9 mouse cellular contexts compared by ENCODE assay signal in the genomic region with DNA sequence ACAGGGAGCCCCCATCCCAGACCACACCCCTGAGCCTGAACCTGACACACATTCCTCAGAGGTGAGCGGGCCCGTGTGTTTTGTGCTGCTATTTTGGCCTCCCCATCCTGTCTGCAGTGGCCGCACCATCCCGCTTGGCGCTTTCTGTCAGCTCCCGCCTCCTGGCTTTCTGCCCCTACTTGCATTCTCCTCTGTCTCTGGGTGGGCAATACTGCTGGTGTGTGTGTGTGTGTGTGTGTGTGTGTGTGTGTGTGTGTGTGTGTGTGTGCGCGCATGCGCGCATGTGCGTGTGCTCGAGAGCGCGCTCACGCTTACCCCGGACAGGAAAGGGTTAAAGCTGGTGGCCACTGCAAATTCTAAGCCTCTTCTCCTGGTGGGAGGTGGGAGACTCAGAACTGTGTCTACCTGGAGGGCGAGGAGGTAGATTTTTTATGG. TPM values are rescaled to one million over a fixed set of nuclear protein-coding genes. Genes with fewer than 3 reads are reported as not detected.
DNase-seq lines count a peak whose midpoint lies in the region; ATAC-seq and TF ChIP-seq lines count a peak whose summit lies in the region.
"Had no signal": no experiment of that assay in that cellular context is flagged by ENCODE, and none has a peak within 500 bp of the region (broad histone marks: within the 10 kb centered on the region; RNA-seq: fewer than 3 reads in every experiment).

No protein-coding gene starts in this region.

- ATAC-seq in forebrain, embryonic 15.5 days (replicated peaks), result no peak; the same call in 1 of the 2 replicates
- ATAC-seq in intestine, postnatal 0 days, result no peak
- no peak for ATAC-seq in granulocyte monocyte progenitor cell, adult 5-6 weeks (replicated peaks; ENCODE audit: poor library complexity, severe bottlenecking)

- DNase-seq in heart, adult 18-20 months, result peak; percentile 52 to 64
- no peak for DNase-seq in heart, adult 9 months (ENCODE audit: low spot score in 2 of 2)
- peak; percentile 80 for DNase-seq in brain, embryonic 14.5 days (ENCODE audit: low read depth)
- peak; percentile 82 for DNase-seq in lung, postnatal 10 days
- DNase-seq in c-Kit-positive CD71-positive TER-119-positive erythroid progenitor cells, embryonic 14.5 days (ENCODE audit: low spot score), result no peak

- no peaks in the 10 kb centered on the region for H3K27me3 ChIP-seq in forebrain, embryonic 15.5 days
- no peaks in the 10 kb centered on the region for H3K27me3 ChIP-seq in intestine, postnatal 0 days (replicated peaks; ENCODE audit: control insufficient read depth, insufficient read depth, low read length)

- no peak; the same call in 1 of the 2 replicates for TF ChIP-seq CTCF in brain, embryonic 14.5 days (IDR thresholded peaks at IDR 0.05; ENCODE audit: borderline replicate concordance, extremely low read depth, insufficient read depth, insufficient read length)
- peak; percentile 17; the same call in 1 of the 2 replicates for TF ChIP-seq CTCF in intestine, postnatal 0 days (IDR thresholded peaks at IDR 0.05; ENCODE audit: low read depth)

- peak overlapping the region; percentile 8; the same call in 1 of the 2 replicates for H3K9ac ChIP-seq in forebrain, embryonic 15.5 days (replicated peaks)
- peak overlapping the region; percentile 22; the same call in 1 of the 2 replicates for H3K9ac ChIP-seq in intestine, postnatal 0 days (ENCODE audit: low read depth, low read length)

- WGBS in forebrain, embryonic 15.5 days, result 2% methylated on average over 17 of the region's 17 CpGs
- 24% methylated on average over 17 of the region's 17 CpGs for WGBS in intestine, postnatal 0 days

- peak overlapping the region; percentile 83 for H3K27ac ChIP-seq in forebrain, embryonic 15.5 days (replicated peaks)
- H3K27ac ChIP-seq in intestine, postnatal 0 days (ENCODE audit: low read depth, low read length), result peak overlapping the region; percentile 83

- H3K36me3 ChIP-seq in forebrain, embryonic 15.5 days, result no peaks in the 10 kb centered on the region
- no peaks in the 10 kb centered on the region; the same call in 1 of the 2 replicates for H3K36me3 ChIP-seq in intestine, postnatal 0 days (ENCODE audit: control insufficient read depth, insufficient read depth)

- peaks cover 91% of the 10 kb centered on the region for H3K4me1 ChIP-seq in forebrain, embryonic 15.5 days
- peaks cover 40% of the 10 kb centered on the region for H3K4me1 ChIP-seq in intestine, postnatal 0 days (replicated peaks; ENCODE audit: control insufficient read depth, insufficient read depth, low read length)

- H3K4me2 ChIP-seq in forebrain, embryonic 15.5 days (replicated peaks), result peak overlapping the region; percentile 87
- peak overlapping the region; percentile 84 for H3K4me2 ChIP-seq in intestine, postnatal 0 days (replicated peaks; ENCODE audit: low read depth)

- TF ChIP-seq POLR2A in brain, embryonic 14.5 days (IDR thresholded peaks at IDR 0.05; ENCODE audit: borderline replicate concordance, extremely low read depth, insufficient read depth, insufficient read length, poor library complexity, severe bottlenecking), result no peak

- peak overlapping the region; percentile 97 for H3K4me3 ChIP-seq in forebrain, embryonic 15.5 days
- peak overlapping the region; percentile 4; the same call in 1 of the 2 replicates for H3K4me3 ChIP-seq in intestine, postnatal 0 days (ENCODE audit: low read depth, low read length)

- H3K9me3 ChIP-seq in forebrain, embryonic 15.5 days, result no peaks in the 10 kb centered on the region
- no peaks in the 10 kb centered on the region for H3K9me3 ChIP-seq in intestine, postnatal 0 days (ENCODE audit: control insufficient read depth)

RNA-seq across cellular contexts. Expression of a gene that starts 7.0 kb away (rescaled TPM):
- 10 to 100 TPM; 36.2 to 41.7 TPM for total RNA-seq in heart, adult 18-20 months (2021)
- polyA plus RNA-seq in brain, embryonic 14.5 days (2012; rRNA removed), result 14.4 and 35.5 TPM in 2 replicates
- 13.6 and 14.4 TPM in 2 replicates for polyA plus RNA-seq in forebrain, embryonic 15.5 days (2015; fragmentation: Nextera tagmentation; extraction: Ambion mirVana)
- polyA plus RNA-seq in intestine, postnatal 0 days (2015; fragmentation: Nextera tagmentation; extraction: Ambion mirVana), result 4.8 and 4.9 TPM in 2 replicates
- 8.7 and 13.0 TPM in 2 replicates for total RNA-seq in granulocyte monocyte progenitor cell, adult 5-6 weeks (2014; fragmentation: Nextera tagmentation)
- total RNA-seq in granulocyte monocyte progenitor cell, adult 5-6 weeks (2017), result 1.6 and 2.6 TPM in 2 replicates

RNA-seq across cellular contexts. Expression of a gene that starts 34.9 kb away (rescaled TPM):
- total RNA-seq in heart, adult 18-20 months (2021), result not detected
- polyA plus RNA-seq in brain, embryonic 14.5 days (2012; rRNA removed), result 0.08 TPM in 1 of 2 replicates, not detected in the other
- not detected in 2 replicates for polyA plus RNA-seq in forebrain, embryonic 15.5 days (2015; fragmentation: Nextera tagmentation; extraction: Ambion mirVana)
- not detected in 2 replicates for polyA plus RNA-seq in intestine, postnatal 0 days (2015; fragmentation: Nextera tagmentation; extraction: Ambion mirVana)
- total RNA-seq in granulocyte monocyte progenitor cell, adult 5-6 weeks (2014; fragmentation: Nextera tagmentation), result not detected in 2 replicates
- total RNA-seq in granulocyte monocyte progenitor cell, adult 5-6 weeks (2017), result not detected in 2 replicates
- total RNA-seq: hematopoietic stem cell, adult 5-6 weeks had no signal

RNA-seq across cellular contexts. Expression of a gene that starts 48.7 kb away (rescaled TPM):
- total RNA-seq in heart, adult 18-20 months (2021), result not detected
- not detected in 2 replicates for polyA plus RNA-seq in brain, embryonic 14.5 days (2012; rRNA removed)
- not detected in 2 replicates for polyA plus RNA-seq in forebrain, embryonic 15.5 days (2015; fragmentation: Nextera tagmentation; extraction: Ambion mirVana)
- polyA plus RNA-seq in intestine, postnatal 0 days (2015; fragmentation: Nextera tagmentation; extraction: Ambion mirVana), result not detected in 2 replicates
- total RNA-seq in granulocyte monocyte progenitor cell, adult 5-6 weeks (2014; fragmentation: Nextera tagmentation), result not detected in 2 replicates
- total RNA-seq in granulocyte monocyte progenitor cell, adult 5-6 weeks (2017), result not detected in 2 replicates
- total RNA-seq: hematopoietic stem cell, adult 5-6 weeks had no signal

Comparison
In these comparisons a context has a peak if more than half of its experiments do, and no peak if none do; other contexts are left out.
1. DNase-seq: peak in heart, adult 18-20 months (2 of 2), brain, embryonic 14.5 days (single experiment) and lung, postnatal 10 days (single experiment); none in heart, adult 9 months (0 of 2) and c-Kit-positive CD71-positive TER-119-positive erythroid progenitor cells, embryonic 14.5 days (single experiment).